Mouse (Mus musculus): ENCODE measurements around the gene Dkkl1. TPM values are rescaled to one million over a fixed set of nuclear protein-coding genes. Genes with fewer than 3 reads are reported as not detected.

Dkkl1 gene
- total RNA-seq, 2 experiments from 2014 or later, result not detected

DNA sequence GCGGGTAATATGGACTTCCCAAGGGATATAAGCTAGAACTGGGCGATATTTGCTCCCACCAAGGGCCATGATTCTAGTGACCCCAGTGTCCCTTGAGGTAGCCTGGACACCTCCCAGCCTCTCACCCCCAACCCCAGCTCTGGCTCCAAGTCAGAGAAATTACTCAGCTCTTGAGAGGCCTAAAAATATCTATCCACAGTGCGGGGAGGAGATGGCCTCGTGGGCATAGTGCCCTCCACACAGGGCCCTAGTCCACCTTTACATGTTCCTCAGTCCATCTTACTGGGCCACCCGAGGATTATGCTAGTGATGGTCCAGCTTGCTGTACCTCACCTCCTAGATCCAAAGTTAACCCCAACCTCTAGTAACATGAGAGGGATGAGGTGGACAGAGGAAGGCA, 47.1 kb downstream of the Dkkl1 start:
- DNase-seq, result no peak

DNA sequence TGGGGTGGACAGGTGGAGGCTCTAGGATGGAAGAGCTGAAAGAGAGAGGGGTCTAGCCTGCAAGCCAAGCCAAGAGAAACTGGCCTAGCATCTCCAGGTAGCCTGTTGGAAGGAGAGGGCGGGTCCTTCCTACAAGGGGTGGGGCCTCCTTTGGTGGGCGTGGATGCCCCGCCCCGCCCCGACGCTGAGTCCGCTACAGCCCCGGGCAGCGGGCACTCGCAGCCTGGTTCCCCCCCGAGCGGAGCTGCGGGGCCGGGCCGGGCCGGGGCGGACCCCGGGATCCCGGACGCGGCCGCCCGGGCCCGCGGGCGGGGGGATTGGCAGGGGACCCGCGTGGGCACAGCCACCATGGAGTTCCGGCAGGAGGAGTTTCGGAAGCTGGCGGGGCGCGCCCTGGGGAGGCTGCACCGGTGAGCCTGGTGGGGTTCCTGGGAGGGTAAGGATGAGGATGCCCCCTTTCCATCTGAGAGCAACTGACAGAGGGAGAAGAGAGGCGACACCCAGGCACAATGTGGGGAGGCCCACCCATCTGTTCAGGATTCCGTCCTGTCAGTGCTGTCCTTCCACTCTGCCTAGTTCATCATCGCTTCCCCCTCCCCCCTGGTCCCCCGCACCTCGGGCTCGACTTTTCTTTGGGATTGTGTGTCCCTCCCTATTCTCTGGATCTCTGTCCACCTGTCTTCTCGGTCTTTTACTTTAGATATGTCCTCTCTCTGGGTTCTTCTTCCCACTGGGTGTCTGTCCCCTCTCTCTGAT, 48.0 kb downstream of the Dkkl1 start, which contains the start of gene Slc17a7:
Gene Slc17a7 (plus strand): TSS at position 215 of the 756 bp plus-strand sequence.
- peak; percentile 35 for DNase-seq

DNA sequence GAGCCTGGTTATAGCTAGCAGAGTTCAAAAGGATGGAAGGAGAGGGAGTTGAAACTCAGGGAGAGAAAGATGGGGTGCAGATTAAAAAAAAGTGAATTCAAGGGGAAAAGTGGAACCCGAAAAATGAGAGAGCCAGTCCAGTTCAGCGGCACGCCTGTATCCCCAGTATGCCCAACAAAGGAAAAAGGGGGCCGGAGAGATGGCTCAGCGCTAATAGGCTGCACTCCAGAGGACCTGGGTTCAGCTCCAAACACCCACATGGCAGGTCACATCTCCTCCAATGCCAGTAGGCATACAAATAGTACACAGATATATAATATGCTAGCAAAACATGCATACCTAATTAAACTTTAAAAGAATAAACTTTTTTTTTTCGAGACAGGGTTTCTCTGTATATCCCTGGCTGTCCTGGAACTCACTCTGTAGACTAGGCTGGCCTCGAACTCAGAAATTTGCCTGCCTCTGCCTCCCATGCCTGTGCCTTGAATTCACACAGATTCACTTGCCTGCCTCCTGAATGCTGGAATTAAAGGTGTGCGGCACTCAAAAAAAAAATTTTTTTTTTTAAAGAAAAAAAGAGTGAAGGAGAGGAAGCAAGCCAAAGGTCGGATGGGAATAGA, 48.8 kb downstream of the Dkkl1 start:
- DNase-seq, result no peak

- no peak for DNase-seq
These were observed 49.4 kb downstream of the Dkkl1 start for GRCm38 (mm10) chr7:45162551-45162950.

GRCm38 (mm10) chr7:45161612-45162473, 50.1 kb downstream of the Dkkl1 start:
- peak; percentile 93 for DNase-seq

GRCm38 (mm10) chr7:45160866-45161265, 51.1 kb downstream of the Dkkl1 start:
- no peak for DNase-seq

DNA sequence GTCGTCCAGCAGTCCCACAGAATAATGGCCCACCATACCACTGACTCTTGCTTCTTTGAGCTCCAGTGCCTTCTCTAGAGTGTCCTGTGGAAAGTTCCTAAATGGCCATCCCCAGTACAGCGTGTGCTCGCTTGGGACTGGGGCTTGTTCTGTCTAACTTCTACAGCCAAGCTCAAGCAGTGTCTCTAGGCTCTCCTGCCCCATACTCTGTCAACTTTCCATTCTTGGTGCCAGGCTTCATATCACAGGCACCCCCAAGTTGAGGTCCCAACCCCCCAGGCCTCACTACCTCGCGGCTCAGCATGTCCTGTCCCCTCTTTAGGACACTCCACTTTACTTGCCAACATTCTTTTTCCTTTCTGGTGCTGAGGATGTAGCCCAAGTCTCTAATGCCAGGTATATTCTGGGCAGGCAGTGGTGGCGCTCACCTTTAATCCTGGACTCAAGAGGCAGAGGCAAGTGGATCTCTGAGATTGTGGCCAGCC, 51.6 kb downstream of the Dkkl1 start:
- no peak for DNase-seq

DNA sequence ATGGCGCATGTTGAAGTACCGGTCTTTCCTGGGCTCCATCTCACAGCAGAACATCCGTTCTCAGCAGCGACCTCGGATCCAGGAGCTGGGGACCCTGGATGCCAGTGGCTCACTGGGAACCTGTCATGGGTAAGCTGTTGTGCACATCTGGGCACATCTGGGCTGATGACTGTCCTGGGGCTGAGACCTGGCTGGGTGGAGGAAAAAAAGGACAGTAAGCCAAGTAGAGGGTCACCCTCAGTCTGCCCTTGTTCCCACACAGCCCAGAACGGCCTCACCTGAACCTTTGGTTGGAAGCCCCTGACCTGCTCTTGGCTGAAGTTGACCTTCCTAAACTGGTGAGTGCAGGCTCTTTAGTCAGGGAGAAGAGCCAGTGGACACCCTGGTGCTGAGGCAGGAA, 53.0 kb downstream of the Dkkl1 start:
- DNase-seq, result no peak

Small RNA genes lying within 50 kb of the gene (microRNA-seq; reads per million reads assigned to microRNA genes)
- gene Mir7055, result 0 reads per million in 2 experiments

Other genes starting within 250 kb of the Dkkl1 start
- gene Cpt1c, start 237.3 kb downstream of the Dkkl1 start, total RNA-seq (2021), result 1 to 10 TPM; 4.4 to 5.1 TPM
- 100 to 1,000 TPM; 306 to 324 TPM for gene Prmt1, start 225.6 kb downstream of the Dkkl1 start, total RNA-seq (2021)
- gene Irf3, start 214.5 kb downstream of the Dkkl1 start, total RNA-seq (2021), result 10 to 100 TPM; 42.0 to 43.0 TPM
- 10 to 100 TPM; 21.7 to 25.2 TPM for gene Bcl2l12, start 213.4 kb downstream of the Dkkl1 start, total RNA-seq (2021)
- gene Scaf1, start 195.8 kb downstream of the Dkkl1 start, total RNA-seq (2021), result 10 to 100 TPM; 78.5 to 80.3 TPM
- gene Rras, start 194.2 kb downstream of the Dkkl1 start, total RNA-seq (2021), result 10 to 100 TPM; 71.2 to 73.4 TPM
- gene Prr12, start 159.3 kb downstream of the Dkkl1 start, total RNA-seq (2021), result 10 to 100 TPM; 35.4 to 36.7 TPM
- 10 to 100 TPM; 31.7 to 34.6 TPM for gene Nosip, start 149.7 kb downstream of the Dkkl1 start, total RNA-seq (2021)
- gene Prrg2, start 149.5 kb downstream of the Dkkl1 start, total RNA-seq (2021), result 10 to 100 TPM in 1 of 2 experiments, 1 to 10 TPM in 1; 9.5 to 10.2 TPM
- gene Rcn3, start 119.9 kb downstream of the Dkkl1 start, total RNA-seq (2021), result 10 to 100 TPM; 88.0 to 90.9 TPM
- gene Fcgrt, start 108.3 kb downstream of the Dkkl1 start, total RNA-seq (2021), result 10 to 100 TPM; 35.3 to 41.1 TPM
- 100 to 1,000 TPM; 846 to 864 TPM for gene Rps11, start 87.7 kb downstream of the Dkkl1 start, total RNA-seq (2021)
- gene Rpl13a, start 83.4 kb downstream of the Dkkl1 start, total RNA-seq (2021), result 1,000 to 10,000 TPM; 1,039 to 1,207 TPM
- gene Gm45713, start 75.9 kb downstream of the Dkkl1 start, total RNA-seq (2021), result not detected
- 1 to 10 TPM; 1.5 to 2.1 TPM for gene Flt3l, start 75.7 kb downstream of the Dkkl1 start, total RNA-seq (2021)
- 10 to 100 TPM; 58.5 to 67.0 TPM for gene Pih1d1, start 57.8 kb downstream of the Dkkl1 start, total RNA-seq (2021)
- 10 to 100 TPM; 44.8 to 53.8 TPM for gene Aldh16a1, start 57.6 kb downstream of the Dkkl1 start, total RNA-seq (2021)
- gene Slc17a7, start 48.2 kb downstream of the Dkkl1 start, total RNA-seq (2021), result 10 to 100 TPM in 1 of 2 experiments, 1 to 10 TPM in 1; 9.1 to 12.4 TPM
- gene Gfy, start 32.6 kb downstream of the Dkkl1 start, total RNA-seq (2021), result not detected
- not detected for gene Pth2, start 31.2 kb downstream of the Dkkl1 start, total RNA-seq (2021)
- under 1 TPM in 1 of 2 experiments, not detected in 1; 0.25 TPM for gene Ccdc155, start 7.3 kb downstream of the Dkkl1 start, total RNA-seq (2021)
- gene Tead2, start 3.6 kb upstream of the Dkkl1 start, total RNA-seq (2021), result 10 to 100 TPM; 66.4 to 69.4 TPM
- 1 to 10 TPM; 2.1 to 3.6 TPM for gene Cd37, start 27.0 kb upstream of the Dkkl1 start, total RNA-seq (2021)
- under 1 TPM in 1 of 2 experiments, not detected in 1; 0.18 TPM for gene Slc6a16, start 28.9 kb upstream of the Dkkl1 start, total RNA-seq (2021)
- gene Slc6a21, start 65.4 kb upstream of the Dkkl1 start, total RNA-seq (2021), result not detected
- gene Trpm4, start 121.6 kb upstream of the Dkkl1 start, total RNA-seq (2021), result 10 to 100 TPM; 26.2 to 29.2 TPM
- 100 to 1,000 TPM; 182 to 202 TPM for gene Hrc, start 123.1 kb upstream of the Dkkl1 start, total RNA-seq (2021)
- under 1 TPM; 0.26 to 0.34 TPM for gene Ppfia3, start 154.9 kb upstream of the Dkkl1 start, total RNA-seq (2021)
- gene Lin7b, start 158.4 kb upstream of the Dkkl1 start, total RNA-seq (2021), result 1 to 10 TPM; 1.5 to 2.4 TPM
- 100 to 1,000 TPM; 203 to 223 TPM for gene Snrnp70, start 183.6 kb upstream of the Dkkl1 start, total RNA-seq (2021)
- under 1 TPM; 0.43 to 0.59 TPM for gene Kcna7, start 193.5 kb upstream of the Dkkl1 start, total RNA-seq (2021)
- gene Ntf5, start 201.5 kb upstream of the Dkkl1 start, total RNA-seq (2021), result under 1 TPM; 0.17 to 0.43 TPM
- gene Lhb, start 208.7 kb upstream of the Dkkl1 start, total RNA-seq (2021), result not detected
- 10 to 100 TPM; 82.7 to 90.3 TPM for gene Gys1, start 222.7 kb upstream of the Dkkl1 start, total RNA-seq (2021)
- gene Ruvbl2, start 225.9 kb upstream of the Dkkl1 start, total RNA-seq (2021), result 10 to 100 TPM; 38.7 to 39.3 TPM
- gene Ftl1, start 247.7 kb upstream of the Dkkl1 start, total RNA-seq (2021), result 100 to 1,000 TPM; 302 to 316 TPM